Mouse (Mus musculus) heart, adult 2 months (tissue): Measurements from ENCODE around the gene Traf3ip2. TPM values are rescaled to one million over a fixed set of nuclear protein-coding genes. Genes with fewer than 3 reads are reported as not detected.

Experiments
- DNase-seq, 2 experiments: peaks; one replicate each; pipeline ENCODE4 v3.0.0; 2021
- H3K27ac ChIP-seq: fragments of 200-600 bp; 2 replicates; pipeline ENCODE4 v1.8.1; 2022
- H3K27me3 ChIP-seq: fragments of 200-500 bp; 2 replicates; pipeline ENCODE4 v1.6.1; 2012; ENCODE audit warnings: mild to moderate bottlenecking, low read length, inconsistent platforms, mixed read lengths; ENCODE audit not compliant: control insufficient read depth, insufficient read depth
- H3K36me3 ChIP-seq: fragments of 200-500 bp; 2 replicates; pipeline ENCODE4 v1.6.1; 2012; ENCODE audit warnings: low read length, inconsistent platforms; ENCODE audit not compliant: control insufficient read depth, insufficient read depth
- H3K4me1 ChIP-seq: fragments of 200-500 bp; 2 replicates; pipeline ENCODE4 v1.6.1; 2011; ENCODE audit warnings: low read length; ENCODE audit not compliant: control insufficient read depth, insufficient read depth
- H3K4me3 ChIP-seq: fragments of 200-600 bp; 2 replicates; pipeline ENCODE4 v1.8.1; 2022
- H3K79me2 ChIP-seq: fragments of 200-500 bp; replicated peaks from 2 replicates; pipeline ENCODE4 v1.6.1; 2012; ENCODE audit warnings: mild to moderate bottlenecking, inconsistent platforms, low read length, moderate library complexity, mixed read lengths; ENCODE audit not compliant: control insufficient read depth, insufficient read depth
- H3K9ac ChIP-seq: fragments of 200-500 bp; 2 replicates; pipeline ENCODE4 v1.6.1; 2012; ENCODE audit warnings: low read depth, mild to moderate bottlenecking, control low read depth, inconsistent platforms, low read length, mixed read lengths
- CTCF ChIP-seq: fragments of 200-600 bp; IDR thresholded peaks from 2 replicates; pipeline ENCODE4 v1.8.1; 2022; ENCODE audit warnings: antibody characterized with exemption, mild to moderate bottlenecking, moderate library complexity
- EP300 ChIP-seq: fragments of 200-500 bp; IDR thresholded peaks from 2 replicates; pipeline ENCODE4 v1.6.1; 2011; ENCODE audit warnings: low read depth, low read length, control low read depth; ENCODE audit not compliant: insufficient read depth
- POLR2A ChIP-seq: fragments of 200-500 bp; IDR thresholded peaks from 2 replicates; pipeline ENCODE4 v1.6.1; 2011; ENCODE audit warnings: mild to moderate bottlenecking, low read depth, low read length, control low read depth; ENCODE audit not compliant: insufficient read depth
- WGBS: fragments of 180-500 bp; shearing (Covaris S2); methylation state at CpG from one replicate; pipeline ENCODE4 v1.1.7; 2018; 5-methylcytosine and 5-hydroxymethylcytosine counted together
- intact Hi-C: fragments of 180-260 bp; cut with DNase I; formaldehyde crosslinking; loops from one replicate; pipeline ENCODE4 v1.15.1; 2025
- polyA plus RNA-seq: library from polyadenylated mRNA; depleted of rRNA; stranded (reverse); fragments of >200 nt; gene quantifications from 2 replicates; pipeline ENCODE4 v1.2.3, GENCODE M21; 2012; rRNA removed
- total RNA-seq, 2 experiments: library from RNA; stranded (reverse); gene quantifications; 2 replicates each; pipeline ENCODE4 v1.2.3; 2021

Gene Traf3ip2
- total and polyA plus RNA-seq, 3 experiments: 5.0 to 7.8 (median 6.5) TPM

GRCm38 (mm10) chr10:39687851-39688250, 75.1 kb downstream of the Traf3ip2 start:
- no peaks in the 10 kb centered on the region for H3K27me3 ChIP-seq
- no peak for TF ChIP-seq CTCF
- TF ChIP-seq EP300: no peak
- TF ChIP-seq POLR2A: no peak

GRCm38 (mm10) chr10:39691351-39692064, 78.8 kb downstream of the Traf3ip2 start:
- Histone ChIP-seq H3K4me3 (no peak overlapping the region), H3K79me2 (no peaks in the 10 kb centered on the region), H3K9ac (no peak overlapping the region), H3K36me3 (peaks cover 5% of the 10 kb centered on the region; the same call in 1 of the 2 replicates), H3K27ac (no peak overlapping the region), H3K27me3 (no peaks in the 10 kb centered on the region), H3K4me1 (peaks cover 2% of the 10 kb centered on the region; the same call in 1 of the 2 replicates)
- TF ChIP-seq EP300: no peak
- no peak for TF ChIP-seq POLR2A
- TF ChIP-seq CTCF: no peak
- DNase-seq: no peak
- intact Hi-C loops: no loop called here
- 33% methylated on average over 11 of the region's 11 CpGs for WGBS

More at GRCm38 (mm10) chr10:39687851-39688250, 75.1 kb downstream of the Traf3ip2 start:
- H3K9ac ChIP-seq: no peak overlapping the region
- H3K4me1 ChIP-seq: peaks cover 3% of the 10 kb centered on the region; the same call in 1 of the 2 replicates
- H3K79me2 ChIP-seq: no peaks in the 10 kb centered on the region
- intact Hi-C loops: no loop called here
- H3K36me3 ChIP-seq: peaks cover 5% of the 10 kb centered on the region
- no peak overlapping the region for H3K4me3 ChIP-seq
- no peak overlapping the region for H3K27ac ChIP-seq
- DNase-seq: no peak
- WGBS: 83% methylated on average over 3 of the region's 3 CpGs

GRCm38 (mm10) chr10:39692152-39692551, 79.4 kb downstream of the Traf3ip2 start:
- H3K36me3 ChIP-seq: peaks cover 5% of the 10 kb centered on the region; the same call in 1 of the 2 replicates
- 63% methylated on average over 2 of the region's 2 CpGs for WGBS
- no peak for DNase-seq
- no peak overlapping the region for H3K27ac ChIP-seq
- no peaks in the 10 kb centered on the region for H3K27me3 ChIP-seq
- no peak overlapping the region for H3K4me3 ChIP-seq
- TF ChIP-seq POLR2A: no peak
- no peak for TF ChIP-seq CTCF
- intact Hi-C loops: no loop called here
- no peak overlapping the region for H3K9ac ChIP-seq
- no peaks in the 10 kb centered on the region for H3K79me2 ChIP-seq
- peaks cover 2% of the 10 kb centered on the region; the same call in 1 of the 2 replicates for H3K4me1 ChIP-seq

Other genes with a start within 250 kb of the Traf3ip2 start
- 10 to 100 TPM; 26.1 to 29.7 TPM for gene Fyn, start 244.1 kb upstream of the Traf3ip2 start, total RNA-seq
- 23.2 and 36.4 TPM in 2 replicates for gene Fyn, start 244.1 kb upstream of the Traf3ip2 start, polyA plus RNA-seq
- 10 to 100 TPM in 1 of 2 experiments, 1 to 10 TPM in 1; 9.5 to 12.9 TPM for gene Rev3l, start 119.2 kb downstream of the Traf3ip2 start, total RNA-seq
- gene Rev3l, start 119.2 kb downstream of the Traf3ip2 start, polyA plus RNA-seq: 5.9 and 13.4 TPM in 2 replicates